Mouse (Mus musculus): ENCODE results near the gene Celf5. TPM values are rescaled to one million over a fixed set of nuclear protein-coding genes. Genes with fewer than 3 reads are reported as not detected.

Celf5 gene
- polyA plus RNA-seq (2015; fragmentation: Nextera tagmentation; extraction: Ambion mirVana), result 0.76 and 1.0 TPM in 2 replicates

GRCm38 (mm10) chr10:81482533-81482889, at the start of gene Celf5:
Gene Celf5 (minus strand): TSS chr10:81482709.
- TF ChIP-seq CTCF (IDR thresholded peaks at IDR 0.05; ENCODE audit: low read depth), result peak; percentile 80
- Histone ChIP-seq H3K36me3 (ENCODE audit: control insufficient read depth, insufficient read depth) (peaks cover 17% of the 10 kb centered on the region), H3K4me1 (replicated peaks; ENCODE audit: control insufficient read depth, insufficient read depth, low read length) (no peaks in the 10 kb centered on the region), H3K27me3 (replicated peaks; ENCODE audit: control insufficient read depth, insufficient read depth, low read length) (peaks cover 29% of the 10 kb centered on the region), H3K9me3 (ENCODE audit: control insufficient read depth) (no peaks in the 10 kb centered on the region), H3K4me2 (replicated peaks; ENCODE audit: low read depth) (peak within 1 kb of the TSS; percentile 81), H3K27ac (ENCODE audit: low read depth, low read length) (no peak within 1 kb of the TSS), H3K4me3 (ENCODE audit: low read depth, low read length) (peak within 1 kb of the TSS; percentile 41), H3K9ac (ENCODE audit: low read depth, low read length) (peak within 1 kb of the TSS; percentile 40)
- under 1% methylated on average over 36 of the region's 36 CpGs for WGBS
- ATAC-seq, result peak; percentile 32; the same call in 1 of the 2 replicates

GRCm38 (mm10) chr10:81526779-81527178, 44.3 kb upstream of the Celf5 start:
- Histone ChIP-seq H3K9ac (ENCODE audit: low read depth, low read length) (no peak overlapping the region), H3K27ac (ENCODE audit: low read depth, low read length) (no peak overlapping the region), H3K36me3 (ENCODE audit: control insufficient read depth, insufficient read depth) (peaks cover 30% of the 10 kb centered on the region), H3K27me3 (replicated peaks; ENCODE audit: control insufficient read depth, insufficient read depth, low read length) (no peaks in the 10 kb centered on the region), H3K4me2 (replicated peaks; ENCODE audit: low read depth) (no peak overlapping the region), H3K4me1 (replicated peaks; ENCODE audit: control insufficient read depth, insufficient read depth, low read length) (no peaks in the 10 kb centered on the region), H3K9me3 (ENCODE audit: control insufficient read depth) (no peaks in the 10 kb centered on the region), H3K4me3 (ENCODE audit: low read depth, low read length) (no peak overlapping the region)
- ATAC-seq, result peak; percentile 34; the same call in 1 of the 2 replicates
- 10% methylated on average over 14 of the region's 14 CpGs for WGBS
- peak; percentile 97 for TF ChIP-seq CTCF (IDR thresholded peaks at IDR 0.05; ENCODE audit: low read depth)

GRCm38 (mm10) chr10:81525017-81525694, 42.6 kb upstream of the Celf5 start:
- Histone ChIP-seq H3K4me1 (replicated peaks; ENCODE audit: control insufficient read depth, insufficient read depth, low read length) (no peaks in the 10 kb centered on the region), H3K4me3 (ENCODE audit: low read depth, low read length) (no peak overlapping the region), H3K4me2 (replicated peaks; ENCODE audit: low read depth) (no peak overlapping the region), H3K27me3 (replicated peaks; ENCODE audit: control insufficient read depth, insufficient read depth, low read length) (no peaks in the 10 kb centered on the region), H3K27ac (ENCODE audit: low read depth, low read length) (no peak overlapping the region), H3K36me3 (ENCODE audit: control insufficient read depth, insufficient read depth) (peaks cover 14% of the 10 kb centered on the region), H3K9me3 (ENCODE audit: control insufficient read depth) (no peaks in the 10 kb centered on the region), H3K9ac (ENCODE audit: low read depth, low read length) (no peak overlapping the region)
- no peak for TF ChIP-seq CTCF (IDR thresholded peaks at IDR 0.05; ENCODE audit: low read depth)
- ATAC-seq, result no peak
- WGBS, result 36% methylated on average over 12 of the region's 13 CpGs

GRCm38 (mm10) chr10:81524051-81524605, 41.6 kb upstream of the Celf5 start, which contains the start of gene Gna15:
Gene Gna15 (minus strand): TSS chr10:81524225.
- ATAC-seq, result no peak
- no peak for TF ChIP-seq CTCF (IDR thresholded peaks at IDR 0.05; ENCODE audit: low read depth)

GRCm38 (mm10) chr10:81523570-81523969, 41.1 kb upstream of the Celf5 start:
- Histone ChIP-seq H3K4me3 (ENCODE audit: low read depth, low read length) (0 out of 2 replicates have a peak overlapping the region, but pooled peaks have one; percentile 0), H3K27me3 (replicated peaks; ENCODE audit: control insufficient read depth, insufficient read depth, low read length) (no peaks in the 10 kb centered on the region), H3K9me3 (ENCODE audit: control insufficient read depth) (no peaks in the 10 kb centered on the region), H3K4me1 (replicated peaks; ENCODE audit: control insufficient read depth, insufficient read depth, low read length) (no peaks in the 10 kb centered on the region), H3K9ac (ENCODE audit: low read depth, low read length) (no peak overlapping the region), H3K27ac (ENCODE audit: low read depth, low read length) (no peak overlapping the region), H3K36me3 (ENCODE audit: control insufficient read depth, insufficient read depth) (no peaks in the 10 kb centered on the region), H3K4me2 (replicated peaks; ENCODE audit: low read depth) (no peak overlapping the region; the same call in 1 of the 2 replicates)
- ATAC-seq, result no peak
- TF ChIP-seq CTCF (IDR thresholded peaks at IDR 0.05; ENCODE audit: low read depth), result no peak
- 22% methylated on average over 19 of the region's 19 CpGs for WGBS

More at GRCm38 (mm10) chr10:81524051-81524605, 41.6 kb upstream of the Celf5 start, which contains the start of gene Gna15:
- H3K4me2 ChIP-seq (replicated peaks; ENCODE audit: low read depth), result no peak within 1 kb of the TSS; the same call in 1 of the 2 replicates
- no peaks in the 10 kb centered on the region for H3K9me3 ChIP-seq (ENCODE audit: control insufficient read depth)
- no peak within 1 kb of the TSS for H3K9ac ChIP-seq (ENCODE audit: low read depth, low read length)
- peaks cover 4% of the 10 kb centered on the region for H3K36me3 ChIP-seq (ENCODE audit: control insufficient read depth, insufficient read depth)
- H3K27ac ChIP-seq (ENCODE audit: low read depth, low read length), result no peak within 1 kb of the TSS
- H3K27me3 ChIP-seq (replicated peaks; ENCODE audit: control insufficient read depth, insufficient read depth, low read length), result no peaks in the 10 kb centered on the region
- WGBS, result 22% methylated on average over 9 of the region's 9 CpGs
- H3K4me1 ChIP-seq (replicated peaks; ENCODE audit: control insufficient read depth, insufficient read depth, low read length), result no peaks in the 10 kb centered on the region
- H3K4me3 ChIP-seq (ENCODE audit: low read depth, low read length), result 0 out of 2 replicates have a peak within 1 kb of the TSS, but pooled peaks have one; percentile 0

GRCm38 (mm10) chr10:81523142-81523541, 40.6 kb upstream of the Celf5 start:
- no peak overlapping the region for H3K4me3 ChIP-seq (ENCODE audit: low read depth, low read length)
- H3K27ac ChIP-seq (ENCODE audit: low read depth, low read length), result no peak overlapping the region
- no peak for TF ChIP-seq CTCF (IDR thresholded peaks at IDR 0.05; ENCODE audit: low read depth)
- H3K9me3 ChIP-seq (ENCODE audit: control insufficient read depth), result no peaks in the 10 kb centered on the region
- H3K4me2 ChIP-seq (replicated peaks; ENCODE audit: low read depth), result no peak overlapping the region
- WGBS, result 67% methylated on average over 6 of the region's 6 CpGs
- H3K36me3 ChIP-seq (ENCODE audit: control insufficient read depth, insufficient read depth), result no peaks in the 10 kb centered on the region
- ATAC-seq, result no peak
- no peaks in the 10 kb centered on the region for H3K4me1 ChIP-seq (replicated peaks; ENCODE audit: control insufficient read depth, insufficient read depth, low read length)
- no peak overlapping the region for H3K9ac ChIP-seq (ENCODE audit: low read depth, low read length)
- no peaks in the 10 kb centered on the region for H3K27me3 ChIP-seq (replicated peaks; ENCODE audit: control insufficient read depth, insufficient read depth, low read length)

All from intestine, postnatal 0 days (tissue).